Mouse (Mus musculus) common myeloid progenitor, adult 5-6 weeks (primary cell): Measurements from ENCODE around the gene Eefsec. TPM values are rescaled to one million over a fixed set of nuclear protein-coding genes. Genes with fewer than 3 reads are reported as not detected.

Source experiments
- ATAC-seq: replicated peaks from 2 replicates; pipeline ENCODE4 v1.8.0; 2016; ENCODE audit warnings: low read depth, mild to moderate bottlenecking, moderate TSS enrichment, inconsistent platforms; ENCODE audit not compliant: poor library complexity, severe bottlenecking
- total RNA-seq: library from RNA; stranded (forward); fragments of 200-1000, 187-1606 nt; gene quantifications from 2 replicates; pipeline ENCODE4 v1.2.3, GENCODE M21; 2017

Eefsec gene
- total RNA-seq, 1 experiment from 2014 or later: 18.7 TPM

- no peak for ATAC-seq
Measured at GRCm38 (mm10) chr6:88274623-88275022, 171.7 kb downstream of the Eefsec start.

GRCm38 (mm10) chr6:88267970-88268369 is 178.4 kb downstream of the Eefsec start:
- ATAC-seq: no peak

DNA sequence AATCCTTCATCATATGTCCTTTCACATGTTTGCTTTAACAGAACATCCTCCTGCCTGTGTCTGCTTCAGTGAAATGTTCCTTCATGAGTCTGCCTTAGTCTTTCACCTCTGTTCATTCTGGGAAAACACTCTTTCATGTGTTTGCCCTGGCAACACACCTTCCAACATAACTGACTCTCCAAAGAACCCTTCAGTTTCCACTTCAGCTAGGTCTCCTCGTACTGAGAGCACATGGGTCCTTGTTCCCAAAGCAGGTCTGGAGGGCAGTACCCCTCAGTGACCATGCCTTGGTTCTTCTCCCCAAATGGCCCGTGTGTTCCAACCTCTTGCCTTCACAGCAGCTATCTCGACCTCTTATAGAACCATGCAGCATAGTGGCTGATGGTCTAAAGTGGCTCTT is 179.3 kb downstream of the Eefsec start:
- no peak for ATAC-seq

- no peak for ATAC-seq
Measured at GRCm38 (mm10) chr6:88266055-88266454, 180.3 kb downstream of the Eefsec start.

GRCm38 (mm10) chr6:88265355-88265754 is 181.0 kb downstream of the Eefsec start:
- ATAC-seq: peak; percentile 59

- ATAC-seq: no peak
Measured at GRCm38 (mm10) chr6:88262160-88262559, 184.2 kb downstream of the Eefsec start.

DNA sequence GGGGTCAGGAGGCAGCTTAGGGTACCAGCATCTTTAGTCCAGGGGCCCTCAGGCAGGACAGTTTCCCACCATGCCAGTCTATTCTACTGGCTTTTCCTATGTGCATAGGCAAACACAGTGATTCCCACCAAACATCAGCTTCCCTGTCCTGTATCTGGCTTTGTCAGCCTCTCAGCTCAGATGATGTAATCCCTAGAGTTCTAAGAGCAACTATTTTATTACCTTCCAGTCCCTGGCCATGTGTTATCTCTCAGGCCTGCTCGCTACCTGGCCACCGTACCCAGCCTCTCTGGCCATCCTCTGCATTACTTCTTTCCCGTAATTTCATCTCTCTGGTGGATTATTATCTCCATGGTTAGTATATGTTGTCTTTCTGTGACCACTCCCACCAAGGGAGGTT is 185.7 kb downstream of the Eefsec start:
- no peak for ATAC-seq

DNA sequence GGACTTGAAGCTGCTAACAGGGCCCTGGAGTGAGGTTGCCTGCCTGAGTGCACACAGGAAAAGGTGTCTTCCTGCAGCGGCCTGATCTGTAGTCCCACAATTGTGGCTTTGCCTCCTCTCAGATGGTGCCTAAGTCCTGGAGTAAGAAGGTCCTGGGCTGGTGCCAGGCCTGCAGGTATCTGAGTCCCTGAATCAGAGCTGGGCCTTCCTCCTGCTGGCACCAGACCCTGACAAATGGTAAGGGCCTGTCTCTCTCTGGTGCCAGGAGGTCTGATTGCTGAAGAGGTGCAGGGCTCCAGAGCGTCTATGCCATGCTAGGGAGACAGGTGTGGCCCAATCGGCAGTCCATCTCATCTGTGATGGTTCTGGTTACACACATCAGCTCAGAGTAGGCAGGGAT is 186.7 kb downstream of the Eefsec start:
- no peak for ATAC-seq

- no peak; the same call in 1 of the 2 replicates for ATAC-seq
Measured at GRCm38 (mm10) chr6:88255435-88255834, 190.9 kb downstream of the Eefsec start.

- peak; percentile 61 for ATAC-seq
Measured at GRCm38 (mm10) chr6:88254082-88254481, 192.3 kb downstream of the Eefsec start.

DNA sequence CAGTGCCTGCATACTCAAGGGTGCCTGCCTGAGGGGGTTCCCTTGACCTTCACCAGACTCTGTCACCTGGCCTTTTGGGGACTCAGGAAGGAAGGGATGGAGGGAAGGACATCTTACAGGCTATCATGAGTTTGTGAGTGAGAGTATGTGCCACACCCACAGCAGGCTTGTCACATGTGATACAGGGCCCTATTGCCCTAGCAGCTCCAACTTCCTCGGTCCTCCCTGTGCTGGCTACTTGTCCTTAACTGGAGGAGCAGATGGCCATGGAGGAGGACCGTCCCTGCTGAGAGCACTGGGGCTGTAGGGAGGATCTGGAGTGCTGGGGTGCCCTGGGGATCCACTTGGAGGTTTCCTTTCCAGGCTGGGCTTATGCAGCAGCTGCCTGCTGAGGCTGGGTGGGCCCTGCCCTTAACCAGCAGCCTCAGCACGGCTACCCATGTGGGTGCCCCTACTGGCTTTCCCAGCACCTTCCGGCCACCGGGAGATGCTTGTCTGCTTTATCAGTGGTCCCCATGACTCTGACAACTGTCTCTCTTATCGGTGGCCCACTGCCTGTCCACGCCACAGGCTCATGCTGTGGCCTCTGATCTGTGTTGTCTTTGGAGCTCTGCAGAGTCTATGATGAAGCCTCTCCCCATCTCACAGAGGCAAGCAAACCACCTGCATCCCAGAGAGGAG is 194.4 kb downstream of the Eefsec start:
- ATAC-seq: peak; percentile 39

GRCm38 (mm10) chr6:88251396-88251795 is 194.9 kb downstream of the Eefsec start:
- ATAC-seq: no peak

GRCm38 (mm10) chr6:88249231-88249630 is 197.1 kb downstream of the Eefsec start:
- no peak for ATAC-seq

GRCm38 (mm10) chr6:88242604-88243003 is 203.7 kb downstream of the Eefsec start:
- ATAC-seq: peak; percentile 97

- ATAC-seq: no peak; the same call in 1 of the 2 replicates
Measured at GRCm38 (mm10) chr6:88236513-88236912, 209.8 kb downstream of the Eefsec start.

GRCm38 (mm10) chr6:88235983-88236382 is 210.4 kb downstream of the Eefsec start:
- no peak for ATAC-seq

GRCm38 (mm10) chr6:88235461-88235860 is 210.9 kb downstream of the Eefsec start:
- ATAC-seq: no peak

GRCm38 (mm10) chr6:88233996-88234395 is 212.3 kb downstream of the Eefsec start:
- ATAC-seq: no peak

- no peak for ATAC-seq
Measured at GRCm38 (mm10) chr6:88232221-88232620, 214.1 kb downstream of the Eefsec start.

- no peak for ATAC-seq
Measured at GRCm38 (mm10) chr6:88231821-88232220, 214.5 kb downstream of the Eefsec start.

- ATAC-seq: peak; percentile 81
Measured at GRCm38 (mm10) chr6:88229221-88229620, 217.1 kb downstream of the Eefsec start.

DNA sequence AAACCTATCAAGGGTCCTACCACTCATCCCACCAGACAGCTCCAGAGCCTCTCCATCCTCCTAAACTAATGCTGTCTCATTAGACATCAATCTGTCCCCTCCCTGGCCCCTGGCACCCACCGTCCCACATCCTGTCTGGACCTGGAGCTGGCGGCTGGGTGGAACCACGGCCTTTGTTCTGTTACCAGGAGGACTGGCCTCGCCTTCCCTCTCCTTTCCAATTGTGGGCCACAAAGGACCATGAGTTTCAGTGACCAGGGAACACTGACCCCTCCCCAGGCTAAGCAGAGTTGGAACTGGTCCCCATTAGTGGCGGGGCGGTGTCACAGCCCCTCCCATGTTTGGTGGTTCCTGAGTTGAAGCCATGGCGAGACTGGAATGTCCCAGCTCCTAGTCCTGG is 218.8 kb downstream of the Eefsec start:
- no peak for ATAC-seq
